Mouse (Mus musculus): ENCODE measurements around the gene Tnfaip1. TPM values are rescaled to one million over a fixed set of nuclear protein-coding genes. Genes with fewer than 3 reads are reported as not detected.
A peak's percentile ranks its signal among the peaks of the same experiment; 100 is the strongest.
"Not testable (repeated sequence)": the region's sequence is repeated elsewhere in the genome, so short reads cannot be mapped to it uniquely, and the experiment has no call there.

Tnfaip1 gene
- polyA plus RNA-seq (2012; rRNA removed): 33.0 and 33.3 TPM in 2 replicates

DNA sequence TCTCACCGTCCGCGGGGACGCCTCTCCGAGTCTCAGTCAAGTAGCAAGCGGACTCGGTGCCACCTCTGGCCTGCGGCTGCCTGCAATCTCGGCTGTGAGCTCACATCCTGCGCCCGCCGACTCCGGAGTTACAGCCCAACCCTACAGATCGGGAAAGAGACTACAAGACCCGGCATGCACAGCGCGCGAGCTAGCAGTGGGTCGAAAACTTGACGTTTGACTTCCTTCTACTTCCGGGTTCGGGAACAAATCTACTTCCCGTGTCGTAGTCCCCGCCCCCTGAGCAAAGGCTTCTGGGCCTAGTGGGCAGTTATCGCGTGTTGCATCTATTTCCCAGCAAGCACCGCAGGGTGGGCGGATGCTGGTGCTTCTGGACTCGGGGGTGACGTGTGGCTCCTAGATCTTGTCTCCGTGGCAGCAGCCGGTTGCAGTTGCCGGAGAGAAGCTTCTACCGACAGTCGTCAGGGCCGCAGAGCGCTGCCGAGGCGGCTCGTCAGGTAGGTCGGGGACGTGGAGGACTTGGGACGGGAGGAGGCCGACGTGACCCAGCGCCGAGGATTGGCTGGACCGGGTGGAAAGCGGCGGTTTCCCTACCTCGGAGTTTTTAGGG lies at the start of gene Tnfaip1, which contains the start of gene Ift20:
Gene Tnfaip1 (minus strand): TSS at position 253 of the 610 bp plus-strand sequence.
Gene Ift20 (plus strand): TSS at position 282 of the 610 bp plus-strand sequence.
- Histone ChIP-seq H3K27me3 (replicated peaks; ENCODE audit: control insufficient read depth, insufficient read depth, low read length) (no peaks in the 10 kb centered on the region), H3K27ac (ENCODE audit: insufficient read depth, low read depth, low read length) (peak within 1 kb of the TSS; percentile 89), H3K36me3 (ENCODE audit: control insufficient read depth, insufficient read depth, low read length) (peaks cover 3% of the 10 kb centered on the region; the same call in 1 of the 2 replicates), H3K4me1 (ENCODE audit: control insufficient read depth, insufficient read depth, low read length) (peaks cover 11% of the 10 kb centered on the region; the same call in 1 of the 2 replicates), H3K4me3 (ENCODE audit: insufficient read depth, low read depth, low read length) (peak within 1 kb of the TSS; percentile 83)
- peak; percentile 99 for DNase-seq
- TF ChIP-seq POLR2A (IDR thresholded peaks at IDR 0.05; ENCODE audit: low read depth, low read length): peak; percentile 78
- TF ChIP-seq CTCF (conservative IDR thresholded peaks at IDR 0.05; ENCODE audit: insufficient read depth, insufficient read length, low read depth, low read length): no peak
- under 1% methylated on average over 52 of the region's 52 CpGs for WGBS

DNA sequence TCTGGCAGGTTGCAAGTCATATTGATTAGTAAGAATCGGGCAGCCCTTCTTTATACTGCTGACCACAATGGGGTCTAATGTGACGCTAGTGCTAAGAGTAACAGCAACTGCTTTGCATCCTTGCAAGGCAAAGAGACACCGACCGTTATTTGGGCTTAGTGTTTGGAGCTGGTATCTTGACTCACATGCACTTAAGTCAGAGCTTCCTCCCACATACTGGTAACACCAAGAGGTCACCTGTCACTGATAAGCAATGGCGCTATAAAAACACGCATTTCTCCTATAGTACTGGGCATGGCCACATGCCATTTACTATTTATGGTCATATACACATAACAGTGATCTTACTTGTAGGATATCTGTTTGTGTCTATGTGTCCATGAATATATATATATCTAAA lies 46.7 kb upstream of the Tnfaip1 start:
- no peak overlapping the region for H3K27ac ChIP-seq (ENCODE audit: insufficient read depth, low read depth, low read length)
- WGBS: 86% methylated on average over 6 of the region's 6 CpGs
- TF ChIP-seq CTCF (conservative IDR thresholded peaks at IDR 0.05; ENCODE audit: insufficient read depth, insufficient read length, low read depth, low read length) (no peak), POLR2A (IDR thresholded peaks at IDR 0.05; ENCODE audit: low read depth, low read length) (no peak)

DNA sequence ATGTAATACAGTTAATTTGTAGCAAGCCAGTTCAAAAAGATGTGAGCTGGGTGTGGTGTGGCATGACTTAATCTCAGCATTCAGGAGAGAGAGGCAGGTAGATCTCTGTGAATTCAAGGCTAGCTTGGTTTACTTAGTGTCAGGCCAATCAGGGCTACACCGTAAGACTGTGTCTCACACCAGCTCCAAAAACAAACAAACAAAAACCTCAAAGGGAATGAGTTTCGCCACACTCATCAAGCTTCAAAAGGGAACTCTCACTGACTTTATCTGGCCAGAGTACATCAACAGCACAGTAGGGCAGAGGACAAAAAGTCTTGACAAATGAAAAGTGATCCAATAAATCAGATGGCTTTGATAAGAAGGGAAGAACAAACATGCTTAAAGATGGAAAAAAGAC lies 38.8 kb upstream of the Tnfaip1 start:
- 57% methylated on average over 2 of the region's 2 CpGs for WGBS
- DNase-seq: peak; percentile 12
- Histone ChIP-seq H3K27ac (ENCODE audit: insufficient read depth, low read depth, low read length) (no peak overlapping the region), H3K36me3 (ENCODE audit: control insufficient read depth, insufficient read depth, low read length) (no peaks in the 10 kb centered on the region; the same call in 1 of the 2 replicates), H3K4me1 (ENCODE audit: control insufficient read depth, insufficient read depth, low read length) (no peaks in the 10 kb centered on the region), H3K4me3 (ENCODE audit: insufficient read depth, low read depth, low read length) (no peak overlapping the region), H3K27me3 (replicated peaks; ENCODE audit: control insufficient read depth, insufficient read depth, low read length) (no peaks in the 10 kb centered on the region)
- TF ChIP-seq POLR2A (IDR thresholded peaks at IDR 0.05; ENCODE audit: low read depth, low read length) (no peak), CTCF (conservative IDR thresholded peaks at IDR 0.05; ENCODE audit: insufficient read depth, insufficient read length, low read depth, low read length) (no peak)

More for the DNA sequence above, 46.7 kb upstream of the Tnfaip1 start:
- no peaks in the 10 kb centered on the region for H3K4me1 ChIP-seq (ENCODE audit: control insufficient read depth, insufficient read depth, low read length)
- H3K27me3 ChIP-seq (replicated peaks; ENCODE audit: control insufficient read depth, insufficient read depth, low read length): no peaks in the 10 kb centered on the region
- no peak for DNase-seq
- no peak overlapping the region for H3K4me3 ChIP-seq (ENCODE audit: insufficient read depth, low read depth, low read length)
- H3K36me3 ChIP-seq (ENCODE audit: control insufficient read depth, insufficient read depth, low read length): peaks cover 3% of the 10 kb centered on the region

DNA sequence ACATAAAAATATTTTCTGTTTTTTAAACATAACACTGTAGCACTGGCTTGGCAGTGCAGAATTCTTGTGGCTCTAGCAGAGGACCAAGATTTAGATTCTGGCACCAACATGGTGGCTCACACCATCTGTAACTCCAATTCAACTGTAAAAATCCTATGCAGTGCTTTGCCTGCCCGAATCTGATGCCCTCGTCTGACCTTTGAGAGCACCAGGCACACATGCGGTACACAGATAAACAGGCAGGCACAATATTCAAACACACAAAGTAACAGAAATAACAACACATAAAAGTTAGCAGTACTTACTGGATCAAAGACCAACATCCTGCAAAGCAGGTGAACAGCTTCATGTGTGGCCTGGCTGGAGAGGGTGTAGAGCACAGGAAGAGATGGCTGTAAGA lies 38.4 kb upstream of the Tnfaip1 start:
- Histone ChIP-seq H3K36me3 (ENCODE audit: control insufficient read depth, insufficient read depth, low read length) (no peaks in the 10 kb centered on the region; the same call in 1 of the 2 replicates), H3K27ac (ENCODE audit: insufficient read depth, low read depth, low read length) (no peak overlapping the region), H3K4me3 (ENCODE audit: insufficient read depth, low read depth, low read length) (no peak overlapping the region), H3K4me1 (ENCODE audit: control insufficient read depth, insufficient read depth, low read length) (no peaks in the 10 kb centered on the region), H3K27me3 (replicated peaks; ENCODE audit: control insufficient read depth, insufficient read depth, low read length) (no peaks in the 10 kb centered on the region)
- TF ChIP-seq POLR2A (IDR thresholded peaks at IDR 0.05; ENCODE audit: low read depth, low read length) (no peak), CTCF (conservative IDR thresholded peaks at IDR 0.05; ENCODE audit: insufficient read depth, insufficient read length, low read depth, low read length) (no peak)
- no peak for DNase-seq
- WGBS: 86% methylated on average over 3 of the region's 3 CpGs

DNA sequence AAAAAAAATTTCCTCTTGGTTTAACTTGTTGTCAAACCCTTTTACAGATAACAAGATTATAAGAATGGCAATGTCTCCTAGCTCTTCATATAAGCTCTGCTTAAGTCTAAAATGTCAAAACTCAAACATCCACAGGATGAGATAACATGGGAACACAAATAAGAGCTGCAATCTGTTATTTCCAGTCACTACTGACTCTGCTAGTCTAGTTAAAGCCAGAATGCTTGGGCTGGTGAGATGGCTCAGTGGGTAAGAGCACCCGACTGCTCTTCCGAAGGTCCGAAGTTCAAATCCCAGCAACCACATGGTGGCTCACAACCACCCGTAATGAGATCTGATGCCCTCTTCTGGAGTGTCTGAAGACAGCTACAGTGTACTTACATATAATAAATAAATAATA lies 37.9 kb upstream of the Tnfaip1 start:
- 80% methylated on average over 4 of the region's 4 CpGs for WGBS
- not testable (repeated sequence) for H3K36me3 ChIP-seq (ENCODE audit: control insufficient read depth, insufficient read depth, low read length); H3K27me3 ChIP-seq (replicated peaks; ENCODE audit: control insufficient read depth, insufficient read depth, low read length); H3K27ac ChIP-seq (ENCODE audit: insufficient read depth, low read depth, low read length); DNase-seq; H3K4me1 ChIP-seq (ENCODE audit: control insufficient read depth, insufficient read depth, low read length); H3K4me3 ChIP-seq (ENCODE audit: insufficient read depth, low read depth, low read length)

DNA sequence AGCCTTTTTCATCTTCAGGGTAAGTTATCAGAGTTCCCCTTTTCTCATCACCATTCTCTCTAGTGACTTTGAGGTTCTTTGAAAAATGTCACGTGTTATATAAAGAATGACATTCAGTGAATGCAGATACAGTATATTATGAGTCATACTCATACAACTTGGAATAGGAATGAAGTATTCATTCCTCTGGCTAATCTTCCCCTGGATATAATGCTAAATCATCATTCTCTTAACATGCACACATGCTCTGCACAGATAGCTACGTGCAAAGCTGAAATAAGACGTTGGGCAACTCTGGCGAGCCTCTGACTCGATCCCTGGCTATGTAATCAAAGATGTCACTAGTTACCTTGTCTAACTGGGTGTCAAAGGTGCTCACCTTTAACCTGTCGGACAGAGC lies 35.7 kb upstream of the Tnfaip1 start:
- 87% methylated on average over 6 of the region's 6 CpGs for WGBS
- Histone ChIP-seq H3K27ac (ENCODE audit: insufficient read depth, low read depth, low read length) (no peak overlapping the region), H3K27me3 (replicated peaks; ENCODE audit: control insufficient read depth, insufficient read depth, low read length) (no peaks in the 10 kb centered on the region), H3K4me3 (ENCODE audit: insufficient read depth, low read depth, low read length) (no peak overlapping the region), H3K36me3 (ENCODE audit: control insufficient read depth, insufficient read depth, low read length) (no peaks in the 10 kb centered on the region; the same call in 1 of the 2 replicates), H3K4me1 (ENCODE audit: control insufficient read depth, insufficient read depth, low read length) (no peaks in the 10 kb centered on the region)
- no peak for TF ChIP-seq POLR2A (IDR thresholded peaks at IDR 0.05; ENCODE audit: low read depth, low read length)
- no peak for TF ChIP-seq CTCF (conservative IDR thresholded peaks at IDR 0.05; ENCODE audit: insufficient read depth, insufficient read length, low read depth, low read length)
- DNase-seq: no peak

DNA sequence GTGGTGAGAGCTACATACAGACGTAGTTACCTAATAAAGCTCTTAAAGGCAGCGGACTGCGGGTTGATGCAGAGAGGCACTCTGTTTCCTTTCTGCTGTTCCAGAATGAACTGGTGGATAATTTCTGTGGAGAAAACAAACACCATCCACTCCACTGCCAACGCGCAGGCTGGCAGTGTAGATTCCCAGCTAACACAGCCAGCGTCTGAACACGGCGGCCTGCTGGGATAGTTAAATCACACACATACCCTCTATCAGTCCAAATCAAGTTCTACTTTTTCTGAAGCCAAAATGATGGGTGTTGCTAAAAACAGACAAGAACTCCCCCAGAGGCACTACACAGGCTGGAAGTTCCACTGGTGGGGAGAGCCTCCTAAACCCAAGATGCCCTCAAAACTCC lies 35.3 kb upstream of the Tnfaip1 start:
- no peaks in the 10 kb centered on the region for H3K27me3 ChIP-seq (replicated peaks; ENCODE audit: control insufficient read depth, insufficient read depth, low read length)
- WGBS: 95% methylated on average over 8 of the region's 8 CpGs
- no peak overlapping the region for H3K4me3 ChIP-seq (ENCODE audit: insufficient read depth, low read depth, low read length)
- no peaks in the 10 kb centered on the region for H3K4me1 ChIP-seq (ENCODE audit: control insufficient read depth, insufficient read depth, low read length)
- H3K36me3 ChIP-seq (ENCODE audit: control insufficient read depth, insufficient read depth, low read length): no peaks in the 10 kb centered on the region; the same call in 1 of the 2 replicates
- no peak for TF ChIP-seq POLR2A (IDR thresholded peaks at IDR 0.05; ENCODE audit: low read depth, low read length)
- no peak for TF ChIP-seq CTCF (conservative IDR thresholded peaks at IDR 0.05; ENCODE audit: insufficient read depth, insufficient read length, low read depth, low read length)
- H3K27ac ChIP-seq (ENCODE audit: insufficient read depth, low read depth, low read length): no peak overlapping the region
- no peak for DNase-seq
